In genomic region chr2:129591897-129592296, GRCm38 (mm10) we compare ENCODE assay signal across 8 mouse cellular contexts. TPM values are rescaled to one million over a fixed set of nuclear protein-coding genes. Genes with fewer than 3 reads are reported as not detected.
A peak's percentile ranks its signal among the peaks of the same experiment; 100 is the strongest.
DNase-seq lines count a peak whose midpoint lies in the region; ATAC-seq lines count a peak whose summit lies in the region.

No protein-coding gene starts in this region.

- peak; percentile 27 for DNase-seq in embryo, embryonic 10 days (ENCODE audit: low spot score)
- no peak for DNase-seq in embryo, embryonic 9.5 days (ENCODE audit: extremely low spot score)
- no peak for DNase-seq in intestine, embryonic 14.5 days (ENCODE audit: low spot score)
- DNase-seq in midbrain, embryonic 11.5 days (ENCODE audit: low spot score, missing footprints) = peak; percentile 81

- peak overlapping the region; percentile 62 for H3K4me2 ChIP-seq in intestine, embryonic 14.5 days (ENCODE audit: low read length)
- H3K4me2 ChIP-seq in midbrain, embryonic 11.5 days = 0 out of 2 replicates have a peak overlapping the region, but pooled peaks have one; percentile 80

- H3K4me1 ChIP-seq in intestine, embryonic 14.5 days (replicated peaks; ENCODE audit: control insufficient read depth, insufficient read depth, low read length) = peaks cover 12% of the 10 kb centered on the region
- peaks cover 18% of the 10 kb centered on the region for H3K4me1 ChIP-seq in midbrain, embryonic 11.5 days (ENCODE audit: control insufficient read depth, insufficient read depth, low read length)

- H3K9me3 ChIP-seq in intestine, embryonic 14.5 days (ENCODE audit: control insufficient read depth, low read length) = no peaks in the 10 kb centered on the region
- H3K9me3 ChIP-seq in midbrain, embryonic 11.5 days (ENCODE audit: control insufficient read depth, low read length) = no peaks in the 10 kb centered on the region

- WGBS in intestine, embryonic 14.5 days = 100% methylated on average over 4 of the region's 4 CpGs
- 80% methylated on average over 4 of the region's 4 CpGs for WGBS in midbrain, embryonic 11.5 days

- peak overlapping the region; percentile 92; the same call in 1 of the 2 replicates for H3K27ac ChIP-seq in intestine, embryonic 14.5 days (ENCODE audit: low read depth)
- H3K27ac ChIP-seq in midbrain, embryonic 11.5 days (ENCODE audit: low read depth, low read length) = no peak overlapping the region

- no peaks in the 10 kb centered on the region for H3K36me3 ChIP-seq in intestine, embryonic 14.5 days (ENCODE audit: control insufficient read depth, insufficient read depth, low read length)
- H3K36me3 ChIP-seq in midbrain, embryonic 11.5 days (ENCODE audit: control insufficient read depth, insufficient read depth, low read length) = no peaks in the 10 kb centered on the region

- peak; percentile 34 for ATAC-seq in common myeloid progenitor, adult 5-6 weeks (replicated peaks; ENCODE audit: low read depth, poor library complexity, severe bottlenecking)
- no peak for ATAC-seq in intestine, embryonic 14.5 days (replicated peaks; ENCODE audit: low FRiP score, low TSS enrichment, low read depth)
- no peak for ATAC-seq in midbrain, embryonic 11.5 days (ENCODE audit: low FRiP score)
- no peak for ATAC-seq in erythroid progenitor cell, adult 5-6 weeks (replicated peaks; ENCODE audit: low FRiP score, poor library complexity, severe bottlenecking)
- ATAC-seq in frontal cortex, adult (ENCODE audit: low TSS enrichment) = no peak
- no peak for ATAC-seq in inflammation-experienced regulatory T-cells, adult 6 months

- peak overlapping the region; percentile 74; the same call in 1 of the 2 replicates for H3K4me3 ChIP-seq in intestine, embryonic 14.5 days (ENCODE audit: low read depth, low read length)
- no peak overlapping the region; the same call in 1 of the 2 replicates for H3K4me3 ChIP-seq in midbrain, embryonic 11.5 days (ENCODE audit: low read depth, low read length)

- H3K9ac ChIP-seq in intestine, embryonic 14.5 days (ENCODE audit: low read length) = peak overlapping the region; percentile 78
- peak overlapping the region; percentile 80; the same call in 1 of the 2 replicates for H3K9ac ChIP-seq in midbrain, embryonic 11.5 days (ENCODE audit: low read length)

- no peaks in the 10 kb centered on the region for H3K27me3 ChIP-seq in intestine, embryonic 14.5 days (replicated peaks; ENCODE audit: control insufficient read depth, insufficient read depth, low read length)
- H3K27me3 ChIP-seq in midbrain, embryonic 11.5 days (ENCODE audit: control insufficient read depth, insufficient read depth, low read length) = peaks cover 3% of the 10 kb centered on the region; the same call in 1 of the 2 replicates

RNA-seq across cellular contexts. Expression of gene Sirpa, which starts 0.7 kb away (rescaled TPM):
- 31.6 and 39.6 TPM in 2 replicates for total RNA-seq in common myeloid progenitor, adult 5-6 weeks (2017)
- 28.0 and 29.9 TPM in 2 replicates for polyA plus RNA-seq in intestine, embryonic 14.5 days (2014; fragmentation: Nextera tagmentation; extraction: Ambion mirVana)
- polyA plus RNA-seq in midbrain, embryonic 11.5 days (2014; fragmentation: Nextera tagmentation; extraction: Ambion mirVana) = 16.0 and 17.9 TPM in 2 replicates
- 54.8 and 63.7 TPM in 2 replicates for total RNA-seq in erythroid progenitor cell, adult 5-6 weeks (2015; ENCODE audit: low replicate concordance)
- total RNA-seq in erythroid progenitor cell, adult 5-6 weeks (2017; ENCODE audit: low replicate concordance) = 44.2 and 46.7 TPM in 2 replicates
- polyA plus RNA-seq in inflammation-experienced regulatory T-cells, adult 6 months (2017; shearing (Covaris generic)) = 1 to 10 TPM in 1 of 3 experiments, under 1 TPM in 1, not detected in 1; 0.96 to 1.0 TPM

RNA-seq across cellular contexts. Expression of gene F830045P16Rik, which starts 55.5 kb away (rescaled TPM):
- not detected in 2 replicates for total RNA-seq in common myeloid progenitor, adult 5-6 weeks (2017)
- not detected in 2 replicates for polyA plus RNA-seq in intestine, embryonic 14.5 days (2014; fragmentation: Nextera tagmentation; extraction: Ambion mirVana)
- polyA plus RNA-seq in midbrain, embryonic 11.5 days (2014; fragmentation: Nextera tagmentation; extraction: Ambion mirVana) = 0.10 TPM in 1 of 2 replicates, not detected in the other
- not detected in 2 replicates for total RNA-seq in erythroid progenitor cell, adult 5-6 weeks (2015; ENCODE audit: low replicate concordance)
- total RNA-seq in erythroid progenitor cell, adult 5-6 weeks (2017; ENCODE audit: low replicate concordance) = not detected in 2 replicates
- polyA plus RNA-seq in inflammation-experienced regulatory T-cells, adult 6 months (2017; shearing (Covaris generic)) = not detected

Comparison
In these comparisons a context has a peak if more than half of its experiments do, and no peak if none do; other contexts are left out.
1. DNase-seq: peak in embryo, embryonic 10 days (single experiment) and midbrain, embryonic 11.5 days (single experiment); none in embryo, embryonic 9.5 days (single experiment) and intestine, embryonic 14.5 days (single experiment).